Mouse (Mus musculus) intestine, embryonic 15.5 days (tissue): ENCODE data around the gene Col18a1. TPM values are rescaled to one million over a fixed set of nuclear protein-coding genes. Genes with fewer than 3 reads are reported as not detected.

Experiments
- ATAC-seq: fragments of 200-750 bp; cut with Nextera tagmentation; 2 replicates; pipeline ENCODE4 v1.8.0; 2017; ENCODE audit warnings: moderate TSS enrichment, moderate library complexity
- H3K27ac ChIP-seq: fragments of 300-500 bp; sonication (generic); 2 replicates; pipeline ENCODE4 v1.5.1; 2015; ENCODE audit warnings: mild to moderate bottlenecking, inconsistent platforms
- H3K27me3 ChIP-seq: fragments of 300-500 bp; sonication (generic); replicated peaks from 2 replicates; pipeline ENCODE4 v1.6.1; 2015; ENCODE audit warnings: inconsistent platforms
- H3K36me3 ChIP-seq: fragments of 300-500 bp; sonication (generic); 2 replicates; pipeline ENCODE4 v1.6.1; 2015; ENCODE audit warnings: inconsistent platforms
- H3K4me1 ChIP-seq: fragments of 300-500 bp; sonication (generic); replicated peaks from 2 replicates; pipeline ENCODE4 v1.6.1; 2015; ENCODE audit warnings: inconsistent platforms
- H3K4me2 ChIP-seq: fragments of 300-500 bp; sonication (generic); replicated peaks from 2 replicates; pipeline ENCODE4 v1.6.1; 2015; ENCODE audit warnings: mild to moderate bottlenecking, inconsistent platforms
- H3K4me3 ChIP-seq: fragments of 300-500 bp; sonication (generic); replicated peaks from 2 replicates; pipeline ENCODE4 v1.5.1; 2015; ENCODE audit warnings: inconsistent platforms
- H3K9ac ChIP-seq: fragments of 300-500 bp; sonication (generic); 2 replicates; pipeline ENCODE4 v1.6.1; 2015; ENCODE audit warnings: inconsistent platforms
- H3K9me3 ChIP-seq: fragments of 300-500 bp; sonication (generic); 2 replicates; pipeline ENCODE4 v1.6.1; 2016; ENCODE audit warnings: inconsistent platforms
- WGBS: fragments of 180-500 bp; shearing (Covaris S2); methylation state at CpG from one replicate; pipeline ENCODE4 v1.1.7; 2015; 5-methylcytosine and 5-hydroxymethylcytosine counted together
- polyA plus RNA-seq: library from polyadenylated mRNA; unstranded; fragments of >200 nt; fragmentation: Nextera tagmentation; extraction: Ambion mirVana; gene quantifications from 2 replicates; pipeline ENCODE4 v1.2.1, GENCODE M21; 2015

Col18a1 gene
- polyA plus RNA-seq, 1 experiment from 2014 or later, result 59.5 TPM

GRCm38 (mm10) chr10:77070072-77070471, 96.3 kb downstream of the Col18a1 start:
- no peaks in the 10 kb centered on the region for H3K36me3 ChIP-seq
- no peaks in the 10 kb centered on the region for H3K4me1 ChIP-seq
- ATAC-seq, result peak; percentile 51; the same call in 1 of the 2 replicates
- WGBS, result 41% methylated on average over 4 of the region's 4 CpGs
- H3K9me3 ChIP-seq, result no peaks in the 10 kb centered on the region
- H3K4me2 ChIP-seq, result no peak overlapping the region
- H3K27me3 ChIP-seq, result no peaks in the 10 kb centered on the region
- H3K27ac ChIP-seq, result no peak overlapping the region
- no peak overlapping the region for H3K9ac ChIP-seq
- no peak overlapping the region for H3K4me3 ChIP-seq

GRCm38 (mm10) chr10:77068469-77068868, 97.9 kb downstream of the Col18a1 start:
- no peaks in the 10 kb centered on the region for H3K27me3 ChIP-seq
- H3K4me1 ChIP-seq, result no peaks in the 10 kb centered on the region
- H3K4me2 ChIP-seq, result no peak overlapping the region
- no peak overlapping the region for H3K27ac ChIP-seq
- 88% methylated on average over 7 of the region's 7 CpGs for WGBS
- no peaks in the 10 kb centered on the region for H3K36me3 ChIP-seq
- ATAC-seq, result no peak
- no peaks in the 10 kb centered on the region for H3K9me3 ChIP-seq
- no peak overlapping the region for H3K4me3 ChIP-seq
- H3K9ac ChIP-seq, result no peak overlapping the region

- Histone ChIP-seq H3K27me3 (no peaks in the 10 kb centered on the region), H3K27ac (no peak overlapping the region), H3K4me2 (no peak overlapping the region), H3K9me3 (no peaks in the 10 kb centered on the region), H3K9ac (no peak overlapping the region), H3K4me1 (no peaks in the 10 kb centered on the region), H3K36me3 (no peaks in the 10 kb centered on the region), H3K4me3 (no peak overlapping the region)
- ATAC-seq, result no peak
Observed at GRCm38 (mm10) chr10:77064659-77065058, 101.7 kb downstream of the Col18a1 start.

DNA sequence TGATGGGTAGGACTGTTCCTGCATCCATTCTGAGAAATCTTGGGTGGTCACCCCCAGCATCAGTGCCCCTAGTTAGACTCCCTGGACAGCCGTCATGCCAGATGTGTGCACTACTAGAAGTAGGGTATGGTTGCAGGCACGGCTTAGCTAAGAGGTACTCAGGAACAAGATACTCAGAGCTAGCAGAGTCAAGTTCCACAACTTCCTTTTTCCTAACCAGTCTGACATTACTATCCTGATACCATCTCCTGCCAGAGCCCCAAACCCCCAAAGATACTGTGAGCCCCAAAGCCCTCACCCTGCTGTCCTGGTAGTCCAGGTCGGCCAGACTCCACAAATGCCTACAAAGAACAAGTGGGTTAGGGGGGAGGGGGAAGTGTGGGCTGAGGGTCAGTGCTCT, 102.1 kb downstream of the Col18a1 start:
- 91% methylated on average over 3 of the region's 3 CpGs for WGBS
- H3K4me3 ChIP-seq, result no peak overlapping the region
- no peak overlapping the region for H3K9ac ChIP-seq
- ATAC-seq, result no peak
- H3K4me2 ChIP-seq, result no peak overlapping the region
- no peaks in the 10 kb centered on the region for H3K9me3 ChIP-seq
- no peaks in the 10 kb centered on the region for H3K27me3 ChIP-seq
- H3K36me3 ChIP-seq, result no peaks in the 10 kb centered on the region
- H3K27ac ChIP-seq, result no peak overlapping the region
- no peaks in the 10 kb centered on the region for H3K4me1 ChIP-seq

GRCm38 (mm10) chr10:77062393-77063010, 103.8 kb downstream of the Col18a1 start:
- no peaks in the 10 kb centered on the region for H3K27me3 ChIP-seq

GRCm38 (mm10) chr10:77061426-77061825, 104.9 kb downstream of the Col18a1 start:
- Histone ChIP-seq H3K4me1 (no peaks in the 10 kb centered on the region), H3K27ac (no peak overlapping the region), H3K27me3 (no peaks in the 10 kb centered on the region), H3K4me3 (no peak overlapping the region), H3K36me3 (no peaks in the 10 kb centered on the region), H3K9ac (no peak overlapping the region), H3K4me2 (no peak overlapping the region), H3K9me3 (no peaks in the 10 kb centered on the region)
- ATAC-seq, result no peak
- WGBS, result 73% methylated on average over 3 of the region's 3 CpGs

More at GRCm38 (mm10) chr10:77062393-77063010, 103.8 kb downstream of the Col18a1 start:
- WGBS, result 68% methylated on average over 11 of the region's 11 CpGs
- H3K4me2 ChIP-seq, result no peak overlapping the region
- H3K27ac ChIP-seq, result no peak overlapping the region
- no peaks in the 10 kb centered on the region for H3K4me1 ChIP-seq
- no peaks in the 10 kb centered on the region for H3K36me3 ChIP-seq
- H3K9me3 ChIP-seq, result no peaks in the 10 kb centered on the region
- H3K9ac ChIP-seq, result no peak overlapping the region
- H3K4me3 ChIP-seq, result no peak overlapping the region
- ATAC-seq, result no peak

GRCm38 (mm10) chr10:77056768-77057167, 109.6 kb downstream of the Col18a1 start:
- Histone ChIP-seq H3K27me3 (no peaks in the 10 kb centered on the region), H3K4me2 (no peak overlapping the region), H3K9ac (no peak overlapping the region), H3K9me3 (no peaks in the 10 kb centered on the region), H3K4me3 (no peak overlapping the region), H3K36me3 (no peaks in the 10 kb centered on the region), H3K27ac (no peak overlapping the region), H3K4me1 (no peaks in the 10 kb centered on the region)
- no peak for ATAC-seq
- 71% methylated on average over 10 of the region's 10 CpGs for WGBS

DNA sequence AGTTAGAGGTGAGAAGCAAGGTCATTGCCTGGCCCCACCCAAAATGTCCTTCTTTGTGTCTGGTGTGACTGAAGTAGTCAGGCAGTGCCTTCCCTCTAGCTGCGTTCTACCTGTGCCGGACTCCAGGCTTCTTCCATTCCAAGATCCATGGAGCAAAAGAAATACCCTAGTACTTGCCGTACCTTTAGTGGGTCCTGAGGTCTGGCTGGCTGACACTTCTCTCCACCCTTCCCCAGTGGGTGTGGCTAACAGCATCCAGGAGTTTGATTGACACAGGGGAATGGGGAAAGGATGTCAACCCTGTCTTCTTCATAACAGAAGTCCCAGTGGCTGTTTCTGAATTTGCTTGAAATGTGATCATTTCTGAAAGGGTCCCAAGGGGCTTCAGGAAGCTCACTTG, 117.7 kb downstream of the Col18a1 start:
- no peaks in the 10 kb centered on the region for H3K9me3 ChIP-seq
- H3K27ac ChIP-seq, result no peak overlapping the region
- ATAC-seq, result no peak
- H3K4me3 ChIP-seq, result no peak overlapping the region
- WGBS, result 88% methylated on average over 3 of the region's 3 CpGs
- no peaks in the 10 kb centered on the region for H3K27me3 ChIP-seq
- H3K9ac ChIP-seq, result no peak overlapping the region
- H3K4me1 ChIP-seq, result no peaks in the 10 kb centered on the region
- peaks cover 38% of the 10 kb centered on the region for H3K36me3 ChIP-seq
- no peak overlapping the region for H3K4me2 ChIP-seq

- 70% methylated on average over 4 of the region's 4 CpGs for WGBS
- H3K27ac ChIP-seq, result no peak overlapping the region
- H3K9me3 ChIP-seq, result no peaks in the 10 kb centered on the region
- H3K9ac ChIP-seq, result no peak overlapping the region
- no peaks in the 10 kb centered on the region for H3K27me3 ChIP-seq
- no peak overlapping the region for H3K4me2 ChIP-seq
- H3K4me1 ChIP-seq, result no peaks in the 10 kb centered on the region
- no peak overlapping the region for H3K4me3 ChIP-seq
- ATAC-seq, result no peak
- peaks cover 38% of the 10 kb centered on the region for H3K36me3 ChIP-seq
Observed at GRCm38 (mm10) chr10:77048196-77048595, 118.2 kb downstream of the Col18a1 start.

DNA sequence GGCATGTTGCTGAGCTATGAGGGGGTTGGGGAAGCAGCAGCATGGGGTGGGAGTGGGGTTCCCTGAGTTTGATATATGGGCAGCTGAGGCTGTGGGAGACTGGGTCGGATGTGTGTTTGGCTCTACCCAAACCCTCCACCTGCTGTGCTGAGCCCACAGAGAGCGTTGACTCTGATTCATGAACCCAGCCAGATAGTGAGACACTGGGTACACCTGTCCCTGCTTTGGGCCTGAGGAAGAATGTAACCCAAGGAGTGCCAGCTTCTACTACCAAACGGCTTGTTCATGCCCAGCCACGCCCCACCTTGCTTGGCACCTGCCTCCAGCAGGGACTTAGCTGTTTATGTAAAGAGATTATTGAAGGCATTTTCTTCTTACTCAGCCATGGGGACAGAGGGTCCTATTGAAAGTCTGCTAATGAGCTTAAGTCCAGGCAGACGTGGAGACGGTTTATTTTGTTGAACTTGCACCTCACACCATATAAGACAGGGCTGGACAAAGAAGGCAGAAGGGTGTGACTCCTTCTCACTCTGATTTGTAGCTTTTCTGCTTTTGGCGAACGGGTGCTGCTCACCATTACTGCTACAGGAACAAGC, 127.7 kb downstream of the Col18a1 start:
- no peak for ATAC-seq
- Histone ChIP-seq H3K4me3 (no peak overlapping the region), H3K36me3 (peaks cover 11% of the 10 kb centered on the region; the same call in 1 of the 2 replicates), H3K4me2 (no peak overlapping the region), H3K9ac (no peak overlapping the region), H3K4me1 (peaks cover 18% of the 10 kb centered on the region), H3K27me3 (no peaks in the 10 kb centered on the region), H3K9me3 (no peaks in the 10 kb centered on the region), H3K27ac (no peak overlapping the region)
- 89% methylated on average over 8 of the region's 8 CpGs for WGBS

GRCm38 (mm10) chr10:77035487-77035886, 130.9 kb downstream of the Col18a1 start:
- H3K36me3 ChIP-seq, result peaks cover 4% of the 10 kb centered on the region; the same call in 1 of the 2 replicates
- WGBS, result 70% methylated on average over 6 of the region's 6 CpGs
- no peak overlapping the region for H3K4me3 ChIP-seq
- peaks cover 21% of the 10 kb centered on the region for H3K4me1 ChIP-seq
- no peaks in the 10 kb centered on the region for H3K27me3 ChIP-seq
- H3K27ac ChIP-seq, result no peak overlapping the region
- H3K4me2 ChIP-seq, result peak overlapping the region; percentile 95
- H3K9me3 ChIP-seq, result no peaks in the 10 kb centered on the region
- peak overlapping the region; percentile 21; the same call in 1 of the 2 replicates for H3K9ac ChIP-seq
- ATAC-seq, result no peak

GRCm38 (mm10) chr10:77033323-77034025, 132.9 kb downstream of the Col18a1 start:
- Histone ChIP-seq H3K4me2 (peak overlapping the region; percentile 95), H3K4me1 (peaks cover 21% of the 10 kb centered on the region), H3K4me3 (peak overlapping the region; percentile 59), H3K36me3 (peaks cover 2% of the 10 kb centered on the region; the same call in 1 of the 2 replicates), H3K9me3 (no peaks in the 10 kb centered on the region), H3K27ac (peak overlapping the region; percentile 33; the same call in 1 of the 2 replicates), H3K27me3 (no peaks in the 10 kb centered on the region), H3K9ac (peak overlapping the region; percentile 61)
- WGBS, result under 1% methylated on average over 30 of the region's 30 CpGs
- ATAC-seq, result peak; percentile 69
